Mouse (Mus musculus) fat pad, adult 2 months (tissue): ENCODE data around the gene Slc25a34.

Experiments
- DNase-seq: peaks from one replicate; pipeline ENCODE4 v3.0.0-alpha.2; 2011; ENCODE audit warnings: low read depth, low spot score; ENCODE audit errors: extremely low read depth

Gene Slc25a34

GRCm38 (mm10) chr4:141619299-141619883 lies 4.2 kb downstream of the Slc25a34 start:
- no peak for DNase-seq

- DNase-seq: no peak
Observed at GRCm38 (mm10) chr4:141618565-141619243, 4.9 kb downstream of the Slc25a34 start, which contains the start of gene Tmem82. TSS of gene Tmem82 (minus strand) at chr4:141618633.

- DNase-seq: no peak
Observed at GRCm38 (mm10) chr4:141617863-141618564, 5.6 kb downstream of the Slc25a34 start.

GRCm38 (mm10) chr4:141617299-141617698 lies 6.3 kb downstream of the Slc25a34 start:
- DNase-seq: no peak

GRCm38 (mm10) chr4:141616811-141617210 lies 6.8 kb downstream of the Slc25a34 start:
- no peak for DNase-seq

GRCm38 (mm10) chr4:141614946-141615345 lies 8.7 kb downstream of the Slc25a34 start:
- no peak for DNase-seq

GRCm38 (mm10) chr4:141609538-141609937 lies 14.1 kb downstream of the Slc25a34 start:
- DNase-seq: no peak

GRCm38 (mm10) chr4:141605861-141606260 lies 17.8 kb downstream of the Slc25a34 start, which contains the start of gene Fblim1:
TSS of gene Fblim1 (minus strand) at chr4:141606096.
- DNase-seq: no peak

- no peak for DNase-seq
Observed at GRCm38 (mm10) chr4:141605421-141605820, 18.2 kb downstream of the Slc25a34 start.

GRCm38 (mm10) chr4:141604493-141604892 lies 19.1 kb downstream of the Slc25a34 start:
- no peak for DNase-seq

- no peak for DNase-seq
Observed at GRCm38 (mm10) chr4:141603921-141604320, 19.7 kb downstream of the Slc25a34 start.

GRCm38 (mm10) chr4:141602523-141603223 lies 20.9 kb downstream of the Slc25a34 start:
- no peak for DNase-seq

- DNase-seq: no peak
Observed at GRCm38 (mm10) chr4:141601148-141601862, 22.3 kb downstream of the Slc25a34 start.

GRCm38 (mm10) chr4:141600364-141600763 lies 23.3 kb downstream of the Slc25a34 start:
- no peak for DNase-seq

GRCm38 (mm10) chr4:141599251-141600141 lies 24.1 kb downstream of the Slc25a34 start:
- DNase-seq: no peak

- DNase-seq: no peak
Observed at GRCm38 (mm10) chr4:141598894-141599250, 24.7 kb downstream of the Slc25a34 start.

GRCm38 (mm10) chr4:141598199-141598893 lies 25.3 kb downstream of the Slc25a34 start:
- no peak for DNase-seq

GRCm38 (mm10) chr4:141596700-141597328 lies 26.8 kb downstream of the Slc25a34 start:
- DNase-seq: no peak
